Mouse (Mus musculus) kidney, adult 11 months (tissue): ENCODE measurements around the gene Rdh13.
A peak's percentile ranks its signal among the peaks of the same experiment; 100 is the strongest.

ENCODE experiments used
- DNase-seq: peaks from one replicate; pipeline ENCODE4 v3.0.0; 2022

Gene Rdh13

GRCm38 (mm10) chr7:4445216-4445791 lies at the start of gene Rdh13:
TSS of gene Rdh13 (minus strand) at chr7:4445649.
- peak; percentile 94 for DNase-seq

- no peak for DNase-seq
These were observed 48.5 kb upstream of the Rdh13 start for GRCm38 (mm10) chr7:4493991-4494390.

DNA sequence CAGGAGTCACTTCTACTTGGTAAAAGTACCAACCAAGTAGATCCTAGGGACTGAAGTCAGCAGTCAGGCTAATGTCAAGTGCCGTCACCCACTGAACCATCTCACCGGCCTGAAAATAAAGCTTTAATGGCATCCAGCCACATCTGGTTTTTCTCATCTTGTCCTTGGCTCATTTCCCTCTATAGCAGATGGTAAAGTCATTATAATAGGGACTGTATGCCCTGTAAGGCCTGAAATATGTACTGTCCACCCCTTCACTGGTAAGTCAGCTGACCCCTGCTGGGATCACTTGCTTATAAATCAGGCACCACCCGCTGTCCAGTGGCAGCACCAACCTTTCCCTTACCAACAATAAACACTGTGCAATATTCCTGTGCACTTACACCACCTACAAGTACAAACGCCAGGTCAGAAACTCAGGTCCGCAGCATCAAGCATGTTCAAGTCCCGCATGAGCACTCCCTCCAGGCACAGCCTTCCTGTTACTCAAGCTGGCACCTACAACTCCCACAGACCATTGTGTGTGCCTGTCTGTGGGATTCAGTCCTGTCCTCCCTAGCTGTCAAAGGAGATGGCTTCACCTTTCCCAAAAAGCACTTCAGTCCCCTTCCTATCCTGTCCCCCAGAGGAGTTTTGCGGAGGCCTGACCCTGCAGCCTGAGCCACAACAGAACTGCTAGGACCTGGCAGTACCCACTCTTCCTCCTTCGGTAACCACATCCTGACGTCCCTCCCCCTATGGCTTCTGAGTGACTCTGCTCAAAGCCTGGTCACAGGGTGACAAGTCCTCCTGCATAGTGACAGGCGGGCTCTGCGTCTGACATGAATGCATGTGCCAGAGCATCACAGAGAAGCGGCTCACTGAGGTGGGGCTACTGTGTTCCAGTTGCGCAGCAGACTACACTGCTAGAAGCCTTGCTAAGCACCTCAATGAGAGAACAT lies 47.1 kb upstream of the Rdh13 start:
- DNase-seq: no peak

DNA sequence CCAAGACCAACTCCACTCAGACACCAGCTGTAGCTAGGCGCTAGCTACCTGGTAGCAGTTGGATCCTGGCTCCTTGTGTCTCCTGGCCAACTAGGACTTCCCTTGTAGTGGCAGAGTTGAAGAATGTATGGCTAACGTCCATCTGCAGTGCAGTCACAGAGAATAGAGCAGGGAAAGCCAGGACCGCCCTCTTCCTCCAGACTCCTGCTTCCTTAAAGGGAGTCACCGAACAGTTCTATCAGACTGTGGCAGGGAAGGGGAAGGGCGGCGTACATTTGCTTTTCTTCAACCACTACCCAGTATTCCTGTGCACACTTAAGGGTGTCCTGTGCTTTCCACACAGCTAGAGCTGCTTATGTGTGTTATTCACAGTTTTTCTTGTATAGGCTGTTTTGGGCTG lies 45.9 kb upstream of the Rdh13 start:
- no peak for DNase-seq

GRCm38 (mm10) chr7:4482281-4482680 lies 36.8 kb upstream of the Rdh13 start:
- DNase-seq: no peak

DNA sequence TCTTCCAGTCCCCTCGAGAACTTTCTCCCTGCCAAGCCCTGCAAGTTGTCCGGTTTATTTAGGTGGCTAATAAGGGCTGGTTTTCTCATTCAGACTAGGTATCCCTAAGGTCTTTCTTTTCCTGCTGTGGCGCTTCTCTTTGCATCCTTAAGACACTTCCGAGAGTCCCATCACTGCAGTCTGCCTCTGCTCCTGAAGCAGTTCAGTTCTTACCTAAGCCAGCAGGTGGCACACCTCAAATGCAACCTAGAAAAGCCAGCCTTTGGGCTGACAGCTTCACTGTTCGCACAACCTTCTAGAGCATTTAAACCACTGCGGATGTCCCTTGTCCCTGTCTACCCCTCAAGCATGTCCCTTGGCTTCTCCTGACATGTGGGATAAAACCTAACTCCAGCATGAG lies 34.2 kb upstream of the Rdh13 start:
- DNase-seq: no peak

DNA sequence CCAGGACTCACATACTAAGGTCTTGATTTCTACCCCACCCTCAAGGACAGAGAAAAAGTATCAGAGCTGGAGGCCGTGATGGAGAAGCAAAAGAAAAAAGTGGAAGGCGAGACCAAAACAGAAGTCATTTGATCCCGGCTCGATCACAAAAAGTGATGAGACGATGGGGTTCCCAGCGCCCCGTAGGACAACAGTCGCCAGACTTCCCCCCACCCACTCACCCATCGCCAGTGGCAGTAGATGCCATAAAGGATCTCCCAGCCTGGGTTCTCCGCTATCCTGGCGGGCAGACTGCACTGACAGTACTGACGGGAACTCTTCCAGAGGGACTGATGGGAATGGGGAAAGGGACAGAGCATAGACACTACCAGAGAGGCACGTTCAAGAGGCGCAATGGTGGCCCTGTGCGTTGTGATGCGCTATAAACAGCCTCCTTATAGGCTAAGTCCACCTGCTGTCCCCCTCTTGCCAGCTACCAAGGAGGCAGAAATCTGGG lies 33.4 kb upstream of the Rdh13 start:
- DNase-seq: no peak

GRCm38 (mm10) chr7:4478021-4478795 lies 32.8 kb upstream of the Rdh13 start:
- DNase-seq: peak; percentile 85

DNA sequence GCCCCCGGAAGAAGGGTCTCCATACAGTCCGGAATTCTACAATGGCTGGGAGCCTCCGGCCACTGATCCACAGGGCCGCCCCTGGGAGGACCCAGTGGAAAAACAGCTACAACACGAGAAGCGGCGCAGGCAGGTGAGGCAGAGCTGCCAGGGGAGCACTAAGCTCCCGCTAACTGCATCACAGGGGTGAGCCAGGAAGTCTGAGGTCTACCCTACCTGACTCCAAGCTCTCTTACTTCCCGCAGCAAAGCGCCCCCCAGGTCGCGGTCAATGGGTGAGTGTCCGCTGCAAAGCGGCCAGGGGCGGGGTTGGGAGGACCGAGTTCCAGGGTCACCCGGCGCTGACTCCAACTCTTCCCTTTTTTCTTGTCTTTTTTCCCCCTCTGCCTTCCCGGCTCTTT lies 28.5 kb upstream of the Rdh13 start:
- DNase-seq: no peak

DNA sequence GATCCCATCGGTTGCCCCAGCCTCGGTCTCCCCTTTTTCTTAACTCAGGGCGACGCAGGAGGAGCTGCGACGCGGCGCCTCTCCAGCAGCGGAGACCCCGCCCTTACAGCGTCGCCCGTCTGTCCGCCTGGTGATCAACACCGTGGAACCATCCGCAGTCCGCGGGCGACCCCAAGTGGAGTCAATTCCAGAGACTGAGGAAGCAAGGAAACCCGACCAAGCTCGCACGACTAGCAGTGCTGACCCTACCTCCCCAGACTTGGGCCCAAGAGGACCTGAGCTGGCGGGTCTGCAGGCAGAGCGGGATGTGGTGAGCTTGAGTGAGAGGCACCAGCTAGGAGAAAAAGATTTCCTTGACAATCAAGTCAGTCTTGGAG lies 25.7 kb upstream of the Rdh13 start:
- DNase-seq: peak; percentile 71

GRCm38 (mm10) chr7:4470275-4471178 lies 25.1 kb upstream of the Rdh13 start:
- peak; percentile 76 for DNase-seq

- no peak for DNase-seq
These were observed 22.4 kb upstream of the Rdh13 start for GRCm38 (mm10) chr7:4467801-4468200.

DNA sequence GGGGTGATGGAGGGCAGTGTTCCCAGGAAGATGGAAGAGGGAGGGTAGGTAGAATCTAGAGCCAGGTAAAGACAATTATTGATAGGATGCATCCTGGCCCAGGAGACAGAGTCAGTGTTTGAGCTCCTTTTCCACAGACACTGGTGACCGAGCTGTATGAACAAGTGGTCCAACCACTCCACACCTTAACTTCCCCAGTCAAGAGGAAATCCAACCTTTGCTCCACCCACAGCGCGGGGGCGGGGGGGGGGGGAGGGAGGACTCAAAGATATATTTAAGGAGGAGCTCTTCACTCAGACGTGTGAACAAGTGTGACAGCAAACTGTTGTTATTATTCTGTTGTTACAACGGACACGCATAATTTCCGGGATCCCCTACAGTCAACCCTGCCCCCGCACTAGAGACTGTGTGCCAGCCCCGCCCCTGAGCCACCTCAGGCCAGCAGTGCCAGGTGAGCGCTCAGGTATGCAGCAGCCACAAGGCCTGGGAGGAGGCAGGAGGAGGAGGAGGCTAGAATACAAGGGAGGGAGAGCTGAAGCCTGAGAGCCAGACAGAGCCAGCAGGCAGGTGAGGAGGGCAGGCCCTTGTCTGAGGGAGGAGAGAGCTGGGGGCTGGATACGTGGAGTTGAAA lies 18.9 kb upstream of the Rdh13 start:
- peak; percentile 83 for DNase-seq

GRCm38 (mm10) chr7:4460576-4461434 lies 15.4 kb upstream of the Rdh13 start, which contains the start of gene Eps8l1:
TSS of gene Eps8l1 (plus strand) at chr7:4460674.
- DNase-seq: no peak

- DNase-seq: peak; percentile 43
These were observed 7.2 kb upstream of the Rdh13 start for GRCm38 (mm10) chr7:4452644-4453043.

DNA sequence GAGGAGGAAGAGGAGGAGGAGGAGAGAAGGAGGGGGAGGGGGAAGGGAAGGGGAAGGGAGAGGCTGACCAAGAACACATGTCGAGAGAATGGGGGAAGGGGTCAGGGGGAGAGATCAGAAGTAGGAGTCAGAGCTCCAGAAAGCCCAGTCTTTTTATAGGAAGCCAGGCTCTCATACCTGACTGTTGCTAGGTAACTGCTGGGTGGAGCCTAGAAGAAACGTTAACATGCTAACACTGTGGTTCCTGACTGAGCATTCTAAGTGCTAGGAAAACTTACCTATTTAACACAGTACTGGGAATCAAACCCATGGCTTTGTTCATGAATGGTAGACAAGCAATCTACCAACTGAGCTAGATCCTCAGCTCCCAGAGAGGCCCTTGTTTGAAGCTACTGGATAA lies 3.8 kb upstream of the Rdh13 start:
- no peak for DNase-seq

GRCm38 (mm10) chr7:4448439-4448838 lies 3.0 kb upstream of the Rdh13 start:
- DNase-seq: no peak

DNA sequence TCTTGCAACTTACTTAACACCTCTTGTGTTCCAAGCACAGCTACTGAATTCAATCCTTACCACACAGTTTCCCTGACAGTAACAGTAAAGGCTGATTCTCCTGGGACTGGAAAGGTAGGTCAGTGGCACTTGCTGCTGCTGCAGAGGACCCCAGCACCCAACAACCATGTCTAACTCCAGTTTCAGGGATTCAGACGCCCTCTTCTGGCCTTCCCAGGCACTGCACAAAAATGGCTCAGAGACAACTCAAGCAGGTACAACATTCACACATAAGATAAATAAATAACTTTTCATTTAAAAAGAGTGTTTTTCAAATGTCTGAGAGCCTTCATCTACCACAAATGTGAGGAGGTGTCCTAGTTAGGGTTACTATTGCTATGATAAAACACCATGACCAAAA lies 1.7 kb upstream of the Rdh13 start:
- no peak for DNase-seq

DNA sequence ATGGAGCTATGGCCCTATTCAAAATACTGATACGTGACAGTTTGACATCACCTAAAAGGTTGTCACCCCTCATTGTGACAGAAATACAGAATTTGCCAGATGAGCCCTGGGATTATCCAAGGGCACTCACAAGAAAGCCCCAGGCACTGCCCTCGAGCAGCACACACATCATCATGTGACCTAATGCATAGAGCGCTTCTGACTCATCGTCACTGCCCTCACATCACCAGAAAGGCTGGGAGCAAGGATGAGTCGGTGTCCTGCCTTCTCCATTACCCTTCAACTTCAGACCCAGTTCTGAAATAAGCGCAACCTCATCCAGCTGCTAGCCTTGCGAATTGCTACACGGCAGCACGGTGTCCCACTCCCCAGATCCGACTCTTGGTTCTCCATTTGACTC lies 4.9 kb downstream of the Rdh13 start:
- no peak for DNase-seq

DNA sequence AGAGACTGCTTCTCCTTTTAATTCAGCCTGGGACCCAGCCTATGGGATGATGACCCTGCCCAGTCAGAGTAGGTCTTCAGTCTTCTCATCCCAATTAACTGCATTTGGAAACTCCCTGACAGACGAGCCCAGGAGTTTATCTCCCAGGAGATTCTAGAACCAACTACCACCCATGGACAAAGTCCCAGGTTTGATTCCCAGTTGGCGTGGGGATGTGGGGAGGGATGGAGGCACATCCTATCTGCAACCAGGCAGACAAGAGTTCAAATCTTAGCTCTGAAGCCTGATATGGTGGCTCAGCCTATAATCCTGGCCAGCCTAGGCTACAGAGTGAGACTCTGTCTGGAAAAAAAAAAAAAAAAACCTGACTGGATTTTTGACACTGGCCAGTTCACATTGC lies 7.7 kb downstream of the Rdh13 start:
- DNase-seq: no peak

- no peak for DNase-seq
These were observed 13.4 kb downstream of the Rdh13 start for GRCm38 (mm10) chr7:4432026-4432425.
